Mouse (Mus musculus): ENCODE results near the gene Rere.

The Rere gene

DNA sequence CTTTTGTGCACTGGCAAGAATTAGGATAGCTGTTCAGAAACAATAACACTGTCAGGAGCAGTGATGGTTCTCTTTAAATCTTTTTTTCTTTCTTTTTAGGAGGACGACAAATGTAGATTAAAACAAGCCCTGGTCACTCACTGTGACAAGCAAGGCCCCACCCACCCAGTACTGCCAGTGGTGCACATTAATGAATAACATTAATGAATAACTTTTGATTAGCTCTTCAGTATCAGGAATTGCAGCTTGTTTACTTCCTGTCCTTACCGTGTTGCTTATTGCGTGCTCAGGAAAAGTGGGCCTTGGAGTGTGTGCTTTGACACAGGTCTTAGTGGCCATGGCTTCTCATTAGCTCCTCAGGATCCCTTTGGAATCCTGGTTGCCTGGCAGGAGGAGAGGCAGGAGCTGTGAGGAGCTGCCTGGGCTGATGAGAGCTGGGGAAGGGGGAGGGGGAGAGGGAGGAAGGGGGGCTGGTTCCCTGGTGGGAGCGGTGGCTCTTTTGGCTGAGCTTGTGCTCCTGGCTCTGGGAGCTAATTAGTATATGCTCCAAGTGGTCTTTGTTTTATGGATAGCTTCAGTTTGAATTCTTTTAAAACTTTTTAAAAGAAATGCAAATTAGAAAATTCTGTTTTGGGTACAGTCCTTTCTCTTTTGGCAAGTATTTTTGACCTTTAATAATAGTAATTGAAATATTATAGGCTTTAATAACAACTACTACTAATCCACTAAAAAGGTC is 65.4 kb downstream of the Rere start:
- DNase-seq (ENCODE audit: low spot score), result no peak

DNA sequence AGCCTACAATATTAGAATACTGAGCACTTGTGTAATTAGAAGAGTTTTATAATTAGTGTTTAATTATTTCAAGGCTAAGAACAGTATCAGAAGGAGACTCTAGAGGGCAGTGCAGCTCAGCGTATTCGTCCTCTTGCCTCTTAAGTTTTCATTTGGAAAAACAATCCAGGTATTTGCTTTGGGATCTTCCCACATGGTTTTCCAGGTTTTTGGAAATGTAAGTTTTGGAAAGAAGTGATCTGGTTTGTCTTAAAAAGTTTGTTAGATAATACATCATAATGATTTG is 65.9 kb downstream of the Rere start:
- DNase-seq (ENCODE audit: low spot score), result no peak

DNA sequence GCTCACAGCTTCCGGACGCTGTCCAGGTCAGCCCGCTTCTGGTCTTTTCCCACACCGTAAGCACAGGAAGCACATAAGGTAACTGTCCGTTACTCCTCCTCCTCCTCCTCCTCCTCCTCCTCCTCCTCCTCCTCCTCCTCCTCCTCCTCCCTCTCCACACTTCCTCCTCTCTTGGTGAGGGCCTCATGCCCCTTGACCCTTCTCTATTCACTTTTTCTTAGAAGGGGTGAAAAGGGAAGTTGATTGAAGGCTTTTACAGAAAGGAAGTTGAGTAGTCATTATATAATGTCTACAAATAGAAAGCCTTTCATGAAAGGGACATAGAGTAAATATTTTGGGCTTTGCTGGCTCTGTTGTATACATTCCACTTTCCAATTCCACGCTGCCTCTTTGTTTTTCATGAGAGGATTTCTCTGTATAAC is 68.2 kb downstream of the Rere start:
- no peak for DNase-seq (ENCODE audit: low spot score)

DNA sequence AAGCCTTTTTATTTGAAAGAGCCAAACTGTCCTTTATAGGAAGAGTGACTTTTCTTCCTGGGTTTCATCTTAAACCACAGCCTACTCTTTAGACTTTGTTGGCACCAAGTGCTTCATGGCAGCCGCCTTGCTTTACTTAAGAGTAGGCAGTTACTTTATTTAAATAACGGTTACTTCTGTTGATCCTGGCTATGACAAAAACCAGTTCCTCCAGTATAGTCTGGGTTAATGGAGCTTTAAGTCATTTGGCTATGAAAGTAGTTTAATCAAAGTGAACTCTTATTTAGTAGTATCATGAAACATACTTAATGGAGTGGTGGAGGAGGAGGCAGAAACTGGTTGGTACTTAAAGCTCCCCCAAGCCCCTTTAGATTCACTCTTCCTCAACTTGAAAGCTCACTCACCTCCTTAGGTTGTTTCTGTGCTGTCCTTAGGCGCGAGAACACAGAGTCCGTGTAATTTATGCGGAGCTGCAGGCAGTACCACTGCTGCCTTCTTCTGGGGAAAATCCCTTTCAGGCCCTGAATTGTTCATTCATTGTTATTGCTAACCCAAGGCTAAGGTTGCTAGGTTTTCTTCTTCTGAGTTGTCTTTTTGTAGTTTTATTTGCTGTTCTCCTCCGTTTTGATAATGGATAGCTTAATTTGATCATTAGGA is 70.1 kb downstream of the Rere start:
- no peak for DNase-seq (ENCODE audit: low spot score)

DNA sequence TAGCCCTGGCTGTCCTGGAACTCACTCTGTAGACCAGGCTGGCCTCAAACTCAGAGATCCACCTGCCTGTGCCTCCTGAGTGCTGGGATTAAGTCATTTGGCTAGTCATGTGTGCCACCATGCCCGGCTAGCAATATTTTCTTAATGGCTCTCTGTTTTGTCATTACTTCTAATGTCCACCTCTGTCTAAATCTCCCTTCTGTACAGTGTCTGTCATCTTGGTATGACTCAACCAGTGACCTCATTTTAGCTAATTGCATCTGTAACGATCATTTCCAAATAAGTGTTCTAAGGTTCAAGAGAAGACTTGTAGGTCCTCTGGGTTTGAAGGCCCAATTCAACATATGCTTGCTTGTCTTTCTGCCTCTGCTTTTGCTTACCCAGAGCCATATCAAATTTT is 71.3 kb downstream of the Rere start:
- DNase-seq (ENCODE audit: low spot score), result no peak

DNA sequence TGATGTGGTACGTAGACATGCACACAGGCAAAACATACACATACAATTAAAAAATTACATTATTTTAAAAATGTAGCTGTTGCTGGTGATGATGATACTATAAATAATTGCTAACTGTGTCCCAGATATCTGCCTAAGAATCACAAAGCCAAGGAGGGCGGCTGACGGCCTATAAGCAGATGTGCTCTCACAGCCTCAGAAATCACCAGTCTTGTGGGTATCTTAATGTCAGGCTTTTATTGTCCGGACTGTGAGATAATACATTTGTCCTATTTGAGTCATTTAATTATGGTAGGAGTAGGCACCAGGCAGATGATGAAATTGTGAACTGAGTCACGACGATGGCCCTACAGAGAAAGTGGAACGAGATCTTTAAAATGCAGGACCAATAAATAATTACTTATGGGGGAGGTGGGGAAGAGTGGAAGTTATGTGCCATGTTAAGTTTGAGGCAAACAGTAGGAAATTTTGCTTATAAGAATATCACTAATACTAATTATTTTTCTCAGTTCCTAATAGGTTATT is 72.0 kb downstream of the Rere start:
- no peak for DNase-seq (ENCODE audit: low spot score)

DNA sequence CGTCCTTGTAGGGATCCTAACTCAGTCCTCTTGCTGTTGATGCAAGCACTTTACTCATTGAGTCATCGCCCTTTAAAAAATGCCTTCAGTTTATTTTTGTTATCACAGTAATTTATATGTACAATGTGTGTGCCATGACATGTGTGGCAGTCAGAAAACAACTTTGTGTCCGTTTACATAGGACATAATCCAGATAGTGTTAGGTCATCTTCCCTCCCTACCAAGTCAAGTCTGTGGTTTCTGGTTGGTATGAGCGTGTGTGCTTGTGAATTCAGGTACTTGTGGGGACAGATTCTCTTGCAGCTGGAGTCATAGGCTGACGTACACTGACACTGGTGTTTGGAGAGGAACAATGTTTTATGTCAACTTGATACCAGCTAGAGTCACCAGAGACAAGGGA is 74.4 kb downstream of the Rere start:
- DNase-seq (ENCODE audit: low spot score), result no peak

DNA sequence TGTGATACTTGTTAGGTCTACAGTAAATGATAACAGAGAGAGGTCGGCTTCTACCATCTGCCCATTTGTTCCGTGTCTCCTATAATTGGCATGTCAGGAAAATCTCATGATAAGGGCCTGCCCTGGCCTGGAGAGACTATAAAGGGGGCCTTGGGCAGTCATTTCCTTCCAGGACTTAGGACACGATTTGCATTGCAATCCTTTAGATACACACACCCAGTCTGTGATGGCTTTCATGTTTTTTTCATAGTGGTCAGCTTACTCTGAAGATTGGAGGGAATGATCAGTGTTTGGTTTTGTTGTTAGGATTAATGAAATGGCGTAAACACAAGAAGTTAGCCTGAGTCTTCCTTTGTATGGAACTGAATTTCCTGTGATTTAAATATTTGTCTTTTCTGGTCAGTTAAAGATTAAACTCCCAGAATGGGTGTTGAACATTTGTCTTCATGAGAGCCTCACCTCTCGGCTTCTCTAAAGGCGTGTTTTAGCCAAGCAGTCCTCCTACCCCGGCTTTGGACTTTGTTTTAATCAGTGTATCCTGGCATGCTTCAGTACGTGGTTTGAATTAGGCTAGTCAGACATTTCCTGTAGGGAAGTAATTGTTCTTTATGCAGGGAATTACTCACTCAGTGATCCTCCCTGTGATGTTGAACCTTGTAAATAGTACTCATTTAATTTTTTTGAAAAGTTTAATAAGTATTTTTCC is 80.7 kb downstream of the Rere start:
- no peak for DNase-seq (ENCODE audit: low spot score)

DNA sequence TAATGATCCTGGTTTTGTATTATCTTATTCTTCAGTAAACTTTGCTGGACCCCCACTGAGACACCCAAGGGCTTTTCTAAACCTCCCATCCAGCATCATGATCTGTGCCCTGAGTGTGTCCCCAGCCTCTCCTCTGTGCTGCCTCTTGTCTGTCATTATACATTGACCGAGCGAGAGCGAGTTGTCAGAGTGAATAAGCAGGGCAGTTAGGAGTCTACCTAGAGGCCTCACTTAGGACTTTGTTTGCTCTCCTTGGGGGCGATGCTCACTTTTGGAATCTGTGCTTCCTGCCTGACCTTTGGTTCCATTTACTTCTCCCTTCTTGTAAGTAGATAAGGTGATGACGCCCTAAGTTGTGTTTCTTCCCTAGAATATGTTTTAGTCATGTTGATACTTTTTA is 81.4 kb downstream of the Rere start:
- no peak for DNase-seq (ENCODE audit: low spot score)

DNA sequence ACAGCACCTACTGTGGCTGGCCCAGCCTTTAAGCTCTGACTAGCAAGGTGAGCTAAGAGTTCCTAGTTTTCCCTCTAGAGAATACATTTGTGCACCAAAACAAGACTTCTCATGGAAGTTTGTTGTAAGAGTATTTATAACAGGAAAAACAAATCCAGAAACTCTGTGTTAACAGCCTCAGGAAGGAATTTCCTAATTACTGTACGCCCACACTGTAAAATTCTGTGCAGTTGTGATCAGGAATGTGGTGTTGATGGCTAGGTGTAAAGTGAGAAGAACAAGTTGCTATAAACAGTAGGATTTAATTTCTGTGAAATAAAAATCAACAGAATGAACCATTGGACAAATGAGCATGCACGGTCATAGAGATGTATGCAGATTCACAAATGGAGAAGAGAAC is 83.3 kb downstream of the Rere start:
- DNase-seq (ENCODE audit: low spot score), result no peak

DNA sequence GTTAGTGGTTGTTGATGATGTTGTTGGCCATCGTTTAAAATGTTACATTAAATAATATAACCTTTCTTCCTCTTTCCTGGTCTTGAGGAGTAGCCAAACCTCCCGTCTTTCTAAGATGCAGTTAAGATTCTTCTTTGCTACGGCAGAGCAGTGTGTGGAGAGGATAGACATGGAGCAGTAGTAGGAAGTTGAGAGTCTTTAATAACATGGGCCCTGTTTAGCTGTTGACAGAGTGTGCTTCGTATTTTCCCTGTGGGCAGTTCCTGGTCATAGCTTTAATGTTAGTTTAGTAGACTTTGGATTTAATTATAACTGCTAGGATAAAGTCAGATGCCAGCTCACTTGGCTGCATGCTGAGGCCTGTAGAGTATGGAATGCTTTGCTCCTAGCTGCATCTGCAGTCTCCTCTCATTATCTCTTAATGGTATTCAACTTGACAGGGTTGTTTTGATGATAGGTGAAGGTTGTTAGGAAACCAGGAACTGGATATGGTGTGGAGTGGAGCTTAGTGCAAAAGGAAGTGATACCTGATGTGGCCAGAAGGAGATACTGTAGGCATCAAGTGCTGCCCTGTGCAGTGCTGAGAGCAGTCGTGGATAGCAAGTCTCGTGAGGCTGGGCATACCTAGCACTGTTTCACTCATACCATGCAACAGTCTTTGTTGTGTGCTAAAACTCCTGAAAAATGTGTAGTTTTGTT is 85.2 kb downstream of the Rere start:
- DNase-seq (ENCODE audit: low spot score), result no peak

DNA sequence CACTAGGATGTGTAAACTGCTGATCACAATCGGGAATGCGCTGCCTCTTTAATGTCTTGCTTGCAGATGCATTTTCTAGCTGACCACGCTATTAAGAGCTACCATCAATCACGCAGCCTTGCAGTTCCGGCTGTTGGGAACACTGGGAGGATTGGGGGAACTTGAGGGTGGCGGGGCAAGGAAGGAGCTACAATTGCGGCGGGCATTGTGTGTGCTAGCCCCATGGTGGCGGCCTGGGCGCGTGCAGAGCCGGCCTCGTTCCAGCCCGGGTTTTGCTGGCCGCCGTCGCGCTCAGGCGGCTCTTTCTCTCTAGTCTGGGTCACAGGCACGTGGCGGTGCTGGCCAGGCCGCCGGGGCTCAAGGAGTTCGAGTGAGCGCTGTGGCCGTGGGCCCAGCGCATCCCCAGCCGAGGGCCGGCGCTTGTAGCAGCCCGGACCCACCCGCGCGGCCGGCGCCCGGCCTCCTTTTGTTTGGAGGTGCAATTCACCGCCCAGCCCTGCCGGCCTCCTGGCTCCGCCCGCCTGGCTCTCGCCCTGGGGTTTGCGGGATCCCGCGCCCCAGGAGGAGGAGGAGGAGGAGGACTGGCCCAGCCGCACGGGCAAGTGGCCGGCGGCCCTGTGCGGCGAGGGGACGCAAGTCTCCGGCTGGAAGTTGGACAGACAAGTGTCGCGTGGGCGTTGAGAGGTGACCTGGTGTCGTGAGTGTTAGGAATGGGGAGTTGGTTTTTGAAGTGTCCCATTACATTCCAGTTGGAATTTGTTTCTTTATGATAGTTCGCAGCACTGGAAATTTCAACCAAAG is 90.3 kb downstream of the Rere start:
- peak; percentile 65 for DNase-seq (ENCODE audit: low spot score)

DNA sequence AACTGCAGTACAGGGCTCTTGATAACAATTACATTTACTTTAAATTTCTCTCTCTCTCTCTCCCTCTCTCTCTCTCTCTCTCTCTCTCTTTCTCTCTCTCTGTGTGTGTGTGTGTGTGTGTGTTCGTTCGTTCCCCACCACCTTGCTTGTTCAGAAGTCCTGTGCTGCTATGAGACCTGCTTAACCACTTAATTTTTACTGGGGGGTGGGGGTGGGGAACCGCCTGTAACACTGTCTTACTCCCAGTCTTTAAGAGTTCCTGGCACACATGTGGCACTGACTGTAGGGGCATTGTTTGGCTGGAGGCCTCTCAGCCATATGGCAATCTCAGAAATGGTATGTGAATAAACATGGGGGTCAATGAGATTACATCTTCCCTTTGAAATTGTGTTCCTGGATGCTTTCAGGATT is 91.2 kb downstream of the Rere start:
- DNase-seq (ENCODE audit: low spot score), result no peak

DNA sequence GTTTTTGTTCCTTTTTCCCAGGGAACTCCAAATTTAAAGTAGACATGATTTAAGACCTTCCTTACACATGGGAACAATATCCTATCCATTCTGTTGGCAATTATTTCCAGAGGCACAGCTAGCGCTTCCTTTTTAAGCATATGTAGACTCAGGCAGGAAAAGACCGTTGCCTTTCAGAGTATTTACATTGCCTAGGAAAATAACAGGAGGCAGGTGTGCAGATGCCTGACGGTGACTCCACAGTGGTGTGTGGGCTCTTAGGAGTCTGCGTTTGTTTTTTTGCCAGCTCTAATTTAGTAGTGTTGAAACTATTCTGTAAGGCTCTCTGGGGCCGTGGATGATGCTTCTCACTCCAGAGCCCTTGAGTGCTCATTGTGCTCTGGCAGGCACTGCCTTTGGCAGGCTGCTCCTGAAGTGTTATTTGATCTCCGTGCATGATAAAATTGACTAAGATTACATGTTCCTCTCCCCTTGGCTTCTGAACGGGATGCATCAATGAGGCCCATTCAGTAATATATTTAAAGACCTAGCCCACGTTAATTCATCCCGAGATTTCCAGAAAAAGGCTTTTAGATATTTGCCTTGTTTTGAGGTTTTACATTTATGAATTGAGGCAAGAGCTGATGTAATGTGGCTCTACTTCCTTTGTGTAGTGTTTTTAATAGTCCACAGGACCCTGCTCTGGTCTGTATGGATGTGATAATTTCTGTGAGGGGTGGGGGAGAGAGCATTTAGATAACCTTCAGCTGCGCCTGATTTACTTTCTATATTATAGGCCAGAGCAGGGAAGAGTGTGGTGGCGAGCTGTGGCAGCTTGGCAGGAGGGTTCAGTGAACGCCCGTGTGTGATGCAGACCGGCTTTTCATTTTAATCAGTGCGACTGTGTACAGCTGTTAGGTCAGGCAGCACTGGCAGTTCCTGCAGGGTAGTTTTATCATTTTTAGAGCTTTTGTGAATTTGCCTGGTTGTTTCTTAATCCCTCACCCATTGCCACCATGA is 92.0 kb downstream of the Rere start:
- no peak for DNase-seq (ENCODE audit: low spot score)

DNA sequence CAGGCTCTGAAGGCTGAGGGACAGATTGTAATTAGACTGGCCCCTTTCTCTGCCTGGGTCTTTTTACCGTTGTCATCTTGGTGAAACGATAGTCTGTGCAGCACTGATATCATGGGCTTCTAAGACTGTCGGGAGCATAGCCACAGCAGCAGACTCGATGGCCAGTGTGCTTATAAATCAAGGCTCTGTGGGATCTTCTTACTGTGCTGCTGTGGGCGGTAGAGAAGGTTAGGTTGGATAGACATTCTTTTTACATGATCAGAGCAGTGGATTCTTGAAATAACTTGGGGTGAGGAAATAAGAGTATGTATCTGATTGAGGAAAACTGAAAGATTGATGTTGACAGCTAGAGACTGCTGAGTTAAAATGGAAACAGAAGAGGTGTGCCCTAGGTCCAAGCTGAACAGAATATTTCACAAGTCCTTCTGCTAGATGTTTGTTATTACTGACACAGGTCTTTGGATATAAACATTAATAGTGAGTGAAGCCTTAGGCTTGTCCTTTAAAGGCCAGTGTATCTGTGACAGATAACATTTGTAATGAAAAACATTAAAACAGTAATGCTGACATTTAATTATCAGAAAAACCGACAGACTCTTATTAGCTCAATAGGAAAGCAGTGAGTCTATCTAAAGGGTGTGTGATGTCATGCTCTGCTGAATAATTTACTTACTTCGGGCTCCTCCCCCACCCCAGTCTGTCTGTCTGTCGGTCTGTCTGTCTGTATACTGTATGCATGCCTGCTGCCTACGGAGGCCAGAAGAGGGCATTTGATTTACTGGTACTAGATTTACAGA is 93.4 kb downstream of the Rere start:
- DNase-seq (ENCODE audit: low spot score), result no peak

DNA sequence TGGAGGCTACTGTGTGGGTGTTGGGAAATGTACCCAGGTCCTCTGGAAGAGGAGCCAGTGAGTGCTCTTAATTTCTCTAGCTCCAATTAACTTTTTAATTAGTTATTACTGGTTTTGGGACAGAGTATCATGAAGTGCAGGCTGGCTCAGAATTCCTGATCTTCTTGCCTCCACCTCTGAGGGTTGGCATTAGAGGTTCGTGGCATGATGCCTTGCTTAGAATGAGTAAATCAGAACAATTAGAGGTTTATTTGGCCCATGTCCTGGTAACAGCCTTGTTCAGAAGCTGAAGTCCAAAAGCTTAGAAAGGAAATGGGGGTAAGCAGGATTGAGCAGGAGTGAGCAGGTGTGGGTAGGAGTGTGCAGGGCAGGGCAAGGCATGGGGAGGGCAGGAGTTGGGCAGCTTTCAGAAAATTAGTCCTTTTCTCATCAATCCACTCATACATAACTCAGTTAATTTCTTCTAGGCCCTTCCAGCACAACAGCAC is 94.0 kb downstream of the Rere start:
- no peak for DNase-seq (ENCODE audit: low spot score)

DNA sequence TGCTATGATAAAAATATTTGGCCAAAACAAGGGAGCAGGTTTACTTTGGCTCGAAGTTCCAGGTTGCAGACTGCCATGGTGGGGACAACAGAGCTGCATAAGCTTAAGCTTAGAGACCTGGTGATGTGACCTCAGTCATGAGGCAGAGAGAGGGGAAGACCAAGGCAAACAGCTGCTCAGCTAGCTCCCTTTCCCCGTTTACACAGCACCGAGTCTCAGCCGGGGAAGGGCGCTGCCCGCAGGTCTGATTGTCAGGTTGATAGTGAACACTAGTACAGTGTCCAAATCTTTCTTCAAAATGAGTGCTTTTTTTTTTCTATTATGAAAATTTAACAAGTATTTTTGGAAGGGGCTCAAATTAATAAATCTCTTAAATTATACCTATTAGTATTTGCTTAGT is 97.9 kb downstream of the Rere start:
- no peak for DNase-seq (ENCODE audit: low spot score)

DNA sequence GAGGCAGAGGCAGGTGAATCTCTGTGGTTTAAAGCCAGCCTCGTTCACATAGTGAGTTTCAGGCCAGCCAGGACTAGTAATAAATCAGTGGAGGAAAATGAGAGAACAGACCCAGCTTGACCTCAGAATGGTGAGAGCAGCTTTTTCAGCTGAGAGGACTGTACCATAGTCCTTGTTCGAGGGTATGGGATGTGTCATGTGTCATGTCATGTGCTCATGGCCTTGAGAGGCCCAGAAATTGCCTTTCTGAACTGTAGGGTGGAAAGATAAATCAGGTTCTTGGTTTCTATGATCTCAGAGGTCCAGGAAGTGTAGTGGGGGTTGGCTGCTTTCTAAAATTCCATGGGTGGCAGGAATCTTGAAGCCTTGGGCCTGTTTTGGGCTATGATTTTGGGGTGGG is 98.3 kb downstream of the Rere start:
- DNase-seq (ENCODE audit: low spot score), result no peak

DNA sequence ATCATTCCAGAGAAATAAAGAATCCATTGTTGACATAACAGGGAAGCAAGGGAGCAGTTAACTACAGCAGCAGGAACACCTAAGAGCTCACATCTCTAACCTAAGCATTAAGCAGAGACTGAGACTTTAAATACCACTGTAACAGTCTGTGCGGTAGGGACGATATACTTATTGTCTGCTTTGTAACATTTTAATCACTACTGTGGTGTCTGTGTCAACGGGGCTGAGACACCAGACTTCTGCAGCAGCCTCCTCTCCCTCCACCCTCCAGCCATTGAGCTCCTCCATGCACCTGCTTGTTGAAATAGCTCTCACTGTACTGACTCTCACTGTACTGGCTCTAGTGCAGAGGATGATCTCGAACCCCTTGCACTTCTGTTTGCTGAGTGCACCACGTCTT is 98.8 kb downstream of the Rere start:
- DNase-seq (ENCODE audit: low spot score), result no peak

DNA sequence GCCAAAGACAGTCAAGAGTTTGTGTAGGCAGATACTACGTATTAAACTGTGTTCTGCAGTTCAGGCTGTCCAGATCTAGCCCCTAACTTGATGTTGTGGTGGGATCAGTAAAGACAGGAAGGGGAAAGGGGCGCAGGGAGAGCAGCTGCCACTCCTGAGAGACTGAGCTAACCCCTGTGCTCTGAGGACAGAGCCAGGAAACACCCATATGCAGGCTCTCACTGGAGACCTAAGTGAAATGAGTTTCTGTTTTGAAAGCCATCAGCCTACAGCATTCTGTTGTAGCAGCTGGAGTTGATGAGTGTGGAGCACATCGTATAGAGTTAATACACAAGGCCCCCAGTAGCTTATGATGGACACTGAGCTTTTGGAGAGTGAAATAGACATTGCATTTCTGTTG is 101.1 kb downstream of the Rere start:
- DNase-seq (ENCODE audit: low spot score), result no peak

Data from ovary, postnatal 14 days (tissue).